Mouse (Mus musculus): Measurements from ENCODE around the gene Spsb2. TPM values are rescaled to one million over a fixed set of nuclear protein-coding genes. Genes with fewer than 3 reads are reported as not detected.
A peak's percentile ranks its signal among the peaks of the same experiment; 100 is the strongest.

The Spsb2 gene
- total and polyA plus RNA-seq, 3 experiments = 1.9 to 10.9 (median 6.9) TPM

DNA sequence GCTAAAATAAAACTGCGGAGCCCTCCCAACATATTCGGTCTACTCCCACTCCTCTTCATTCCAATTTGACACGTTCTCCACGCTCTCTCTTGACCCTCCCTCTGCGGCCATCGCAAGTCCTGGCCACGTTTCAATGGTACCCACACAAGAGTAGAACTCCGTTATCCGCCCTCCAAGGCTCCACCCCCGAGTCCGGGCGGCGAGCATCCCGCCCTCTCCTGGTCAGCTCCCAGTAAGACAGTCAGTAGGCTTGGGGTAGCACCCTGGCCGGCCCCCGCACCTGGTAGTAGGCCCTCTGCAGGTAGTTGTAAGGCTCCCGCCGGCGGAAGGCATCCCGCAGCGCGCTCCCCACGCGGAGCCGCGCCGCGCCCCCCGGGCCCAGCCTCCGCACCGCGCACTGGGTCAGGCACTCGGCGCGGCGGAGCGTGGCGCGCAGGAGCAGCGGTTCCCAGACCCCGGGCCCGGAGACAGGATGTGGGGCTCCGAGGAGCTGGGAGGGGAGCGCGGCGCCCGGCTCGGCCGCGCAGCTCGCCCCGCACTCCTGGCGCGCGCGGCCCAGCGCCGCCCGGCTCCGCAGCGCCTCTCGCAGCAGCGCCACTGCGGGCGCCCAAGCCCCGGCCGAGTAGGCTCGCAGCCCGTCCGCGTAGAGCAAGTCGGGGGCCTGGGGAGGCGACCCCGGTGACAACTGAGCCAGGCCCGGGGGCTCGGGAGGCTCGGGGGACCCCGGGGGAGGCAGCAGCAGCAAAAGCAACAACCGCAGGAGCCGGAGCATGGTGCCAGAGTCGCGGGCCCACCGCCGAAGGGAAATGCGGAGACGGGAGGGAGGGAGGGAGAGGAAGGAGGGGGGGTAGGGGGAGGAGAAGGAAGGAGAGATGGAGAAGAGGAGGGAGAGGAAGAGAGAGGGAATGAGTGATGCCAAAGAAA, 48.7 kb downstream of the Spsb2 start, which contains the start of gene P3h3:
Gene P3h3 (minus strand): TSS at position 837 of the 924 bp plus-strand sequence.
- no peak for TF ChIP-seq GATA2 (IDR thresholded peaks at IDR 0.05; ENCODE audit: borderline replicate concordance, low read depth, low read length)
- no peak for TF ChIP-seq CTCF (IDR thresholded peaks at IDR 0.05; ENCODE audit: low read depth, low read length)
- TF ChIP-seq TAL1 (conservative IDR thresholded peaks at IDR 0.05; ENCODE audit: low read depth, low read length) = no peak
- TF ChIP-seq POLR2AphosphoS5 (IDR thresholded peaks at IDR 0.05; ENCODE audit: insufficient replicate concordance, low read depth, low read length) = no peak
- no peak for TF ChIP-seq GATA1 (IDR thresholded peaks at IDR 0.05; ENCODE audit: borderline replicate concordance, low read length)
- Histone ChIP-seq H3K27me3 (ENCODE audit: insufficient read depth, low read length) (peaks cover 67% of the 10 kb centered on the region), H3K4me3 (ENCODE audit: low read depth, low read length) (no peak within 1 kb of the TSS), H3K4me1 (ENCODE audit: insufficient read depth, low read depth, low read length) (0 out of 2 replicates have a peak, but pooled peaks cover 2% of the 10 kb centered on the region), H3K9me3 (replicated peaks) (no peaks in the 10 kb centered on the region), H3K36me3 (replicated peaks) (no peaks in the 10 kb centered on the region)
- DNase-seq (ENCODE audit: low spot score) (no peak), ATAC-seq (ENCODE audit: extremely low read depth, insufficient number of reproducible peaks, low FRiP score, poor library complexity, severe bottlenecking) (no peak)

DNA sequence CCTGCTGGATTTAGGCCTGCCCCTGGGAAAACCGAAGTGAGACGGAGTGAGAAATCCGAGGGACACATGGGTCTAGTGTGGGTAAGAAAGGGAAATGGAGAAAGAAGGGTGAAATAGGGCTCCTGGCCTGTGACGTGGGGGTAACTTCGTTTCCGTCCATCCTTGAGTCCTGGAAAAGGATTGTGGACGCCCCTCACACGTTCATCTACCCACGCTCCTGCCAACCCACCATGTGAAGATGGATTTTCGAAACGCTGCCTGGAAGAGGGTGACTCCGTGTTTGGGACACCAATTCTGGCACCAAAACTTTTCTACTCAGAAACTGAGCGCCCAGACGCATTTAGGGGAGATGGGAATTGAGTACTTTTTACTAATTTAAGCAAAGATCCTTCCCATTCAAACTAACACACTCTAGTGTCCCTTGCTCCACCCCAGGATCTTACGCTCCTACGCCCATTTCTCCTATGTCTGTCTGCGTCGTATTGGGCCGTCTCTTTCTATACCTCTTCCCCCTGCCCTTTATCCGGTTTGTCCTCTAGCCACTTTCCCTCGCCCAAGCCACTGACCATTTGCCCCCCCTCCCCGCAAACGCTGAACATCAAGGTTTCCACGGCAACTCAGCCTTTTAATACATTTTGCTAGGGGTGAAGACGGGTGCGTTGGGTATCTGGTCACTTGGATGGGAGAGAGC, 49.5 kb downstream of the Spsb2 start:
- H3K4me3 ChIP-seq (ENCODE audit: low read depth, low read length) = no peak overlapping the region
- H3K9me3 ChIP-seq (replicated peaks) = no peaks in the 10 kb centered on the region
- no peak for TF ChIP-seq CTCF (IDR thresholded peaks at IDR 0.05; ENCODE audit: low read depth, low read length)
- no peak for TF ChIP-seq TAL1 (conservative IDR thresholded peaks at IDR 0.05; ENCODE audit: low read depth, low read length)
- no peak for TF ChIP-seq GATA2 (IDR thresholded peaks at IDR 0.05; ENCODE audit: borderline replicate concordance, low read depth, low read length)
- TF ChIP-seq POLR2AphosphoS5 (IDR thresholded peaks at IDR 0.05; ENCODE audit: insufficient replicate concordance, low read depth, low read length) = no peak
- no peak for TF ChIP-seq GATA1 (IDR thresholded peaks at IDR 0.05; ENCODE audit: borderline replicate concordance, low read length)
- H3K36me3 ChIP-seq (replicated peaks) = no peaks in the 10 kb centered on the region
- DNase-seq (ENCODE audit: low spot score) (no peak), ATAC-seq (ENCODE audit: extremely low read depth, insufficient number of reproducible peaks, low FRiP score, poor library complexity, severe bottlenecking) (no peak)
- H3K27me3 ChIP-seq (ENCODE audit: insufficient read depth, low read length) = peaks cover 66% of the 10 kb centered on the region
- H3K4me1 ChIP-seq (ENCODE audit: insufficient read depth, low read depth, low read length) = peaks cover 2% of the 10 kb centered on the region; the same call in 1 of the 2 replicates

DNA sequence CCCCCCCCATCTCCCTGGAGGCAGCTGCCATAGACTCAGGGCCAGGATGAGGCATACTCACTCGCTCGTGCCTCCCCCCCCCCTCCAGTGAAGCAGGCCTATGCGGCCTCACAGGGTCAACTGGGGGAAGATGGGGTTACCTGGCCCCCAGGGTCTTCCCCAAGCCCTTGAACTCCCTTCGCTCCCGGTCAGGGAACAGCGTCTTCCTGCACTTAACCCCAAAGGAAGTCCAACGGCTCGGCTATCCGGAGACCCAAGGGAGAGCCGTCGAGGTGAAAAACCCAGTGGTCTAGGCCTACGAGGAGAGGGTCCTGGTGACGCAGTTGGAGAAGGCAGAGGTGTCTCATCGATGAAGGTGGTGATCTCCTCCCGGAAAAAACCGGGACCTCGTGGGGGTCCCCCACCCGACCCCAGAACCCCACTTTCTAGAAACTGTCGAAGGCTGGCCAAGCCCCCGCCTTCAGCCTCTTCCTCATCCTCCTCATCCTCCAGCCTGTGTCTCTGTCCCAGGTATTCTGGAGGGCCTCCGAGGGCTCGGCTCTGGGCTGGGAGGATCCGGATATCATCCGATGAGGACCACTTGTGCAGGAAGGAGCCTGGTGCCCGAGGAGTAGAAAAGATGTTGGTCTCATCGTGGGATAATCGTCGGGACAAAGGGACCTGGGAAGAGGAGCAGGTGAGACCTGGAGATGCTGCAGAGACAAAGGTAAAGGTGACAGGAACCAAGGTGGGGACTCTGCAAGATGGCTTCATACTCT, 50.3 kb downstream of the Spsb2 start:
- H3K4me1 ChIP-seq (ENCODE audit: insufficient read depth, low read depth, low read length) = peaks cover 5% of the 10 kb centered on the region; the same call in 1 of the 2 replicates
- H3K9me3 ChIP-seq (replicated peaks) = no peaks in the 10 kb centered on the region
- H3K36me3 ChIP-seq (replicated peaks) = no peaks in the 10 kb centered on the region
- TF ChIP-seq CTCF (IDR thresholded peaks at IDR 0.05; ENCODE audit: low read depth, low read length) (no peak), GATA1 (IDR thresholded peaks at IDR 0.05; ENCODE audit: borderline replicate concordance, low read length) (no peak)
- H3K27me3 ChIP-seq (ENCODE audit: insufficient read depth, low read length) = peaks cover 67% of the 10 kb centered on the region
- no peak for ATAC-seq (ENCODE audit: extremely low read depth, insufficient number of reproducible peaks, low FRiP score, poor library complexity, severe bottlenecking)
- DNase-seq (ENCODE audit: low spot score) = no peak
- no peak overlapping the region for H3K4me3 ChIP-seq (ENCODE audit: low read depth, low read length)

DNA sequence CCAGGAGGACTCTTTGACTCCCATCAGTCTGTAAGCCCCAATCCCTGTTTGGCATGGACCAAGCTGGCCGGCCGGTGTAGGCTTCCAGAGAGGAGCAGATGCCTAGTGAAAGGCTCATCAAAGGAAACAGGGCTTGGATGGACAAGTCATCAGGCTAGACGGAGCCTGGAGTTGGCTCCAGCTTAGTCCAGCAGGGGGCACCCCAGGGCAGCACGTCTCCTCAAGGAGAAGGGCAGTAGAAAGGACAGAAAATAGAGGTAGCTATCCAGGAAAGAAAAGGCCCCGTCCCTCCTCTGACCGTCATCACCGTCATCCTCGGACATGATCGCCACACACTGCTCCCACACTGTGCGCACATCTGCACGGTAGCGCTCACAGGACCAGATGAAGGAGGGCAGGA, 51.3 kb downstream of the Spsb2 start:
- ATAC-seq (ENCODE audit: extremely low read depth, insufficient number of reproducible peaks, low FRiP score, poor library complexity, severe bottlenecking) (peak; percentile 28; the same call in 1 of the 2 replicates), DNase-seq (ENCODE audit: low spot score) (peak; percentile 59)
- TF ChIP-seq POLR2AphosphoS5 (IDR thresholded peaks at IDR 0.05; ENCODE audit: insufficient replicate concordance, low read depth, low read length) (no peak), TAL1 (conservative IDR thresholded peaks at IDR 0.05; ENCODE audit: low read depth, low read length) (no peak), GATA2 (IDR thresholded peaks at IDR 0.05; ENCODE audit: borderline replicate concordance, low read depth, low read length) (no peak), CTCF (IDR thresholded peaks at IDR 0.05; ENCODE audit: low read depth, low read length) (peak; percentile 55; the same call in 1 of the 2 replicates), GATA1 (IDR thresholded peaks at IDR 0.05; ENCODE audit: borderline replicate concordance, low read length) (no peak)
- no peaks in the 10 kb centered on the region for H3K36me3 ChIP-seq (replicated peaks)
- peaks cover 5% of the 10 kb centered on the region; the same call in 1 of the 2 replicates for H3K4me1 ChIP-seq (ENCODE audit: insufficient read depth, low read depth, low read length)
- H3K4me3 ChIP-seq (ENCODE audit: low read depth, low read length) = no peak overlapping the region
- no peaks in the 10 kb centered on the region for H3K9me3 ChIP-seq (replicated peaks)
- H3K27me3 ChIP-seq (ENCODE audit: insufficient read depth, low read length) = peaks cover 71% of the 10 kb centered on the region

Other genes starting within 250 kb of the Spsb2 start
Only the 20 nearest of the 26 such genes appear.
- 108 and 198 TPM in 2 replicates for gene Lpcat3, start 145.6 kb upstream of the Spsb2 start, total RNA-seq (2014; fragmentation: Nextera tagmentation)
- 95.7 and 101 TPM in 2 replicates for gene Lpcat3, start 145.6 kb upstream of the Spsb2 start, total RNA-seq (2017)
- 123 and 147 TPM in 2 replicates for gene Lpcat3, start 145.6 kb upstream of the Spsb2 start, polyA plus RNA-seq (2012)
- 117 and 120 TPM in 2 replicates for gene Emg1, start 96.5 kb upstream of the Spsb2 start, total RNA-seq (2014; fragmentation: Nextera tagmentation)
- gene Emg1, start 96.5 kb upstream of the Spsb2 start, total RNA-seq (2017) = 228 and 262 TPM in 2 replicates
- gene Emg1, start 96.5 kb upstream of the Spsb2 start, polyA plus RNA-seq (2012) = 254 and 287 TPM in 2 replicates
- 325 and 378 TPM in 2 replicates for gene Phb2, start 96.3 kb upstream of the Spsb2 start, total RNA-seq (2014; fragmentation: Nextera tagmentation)
- gene Phb2, start 96.3 kb upstream of the Spsb2 start, total RNA-seq (2017) = 432 and 434 TPM in 2 replicates
- 465 and 565 TPM in 2 replicates for gene Phb2, start 96.3 kb upstream of the Spsb2 start, polyA plus RNA-seq (2012)
- 66.2 and 72.6 TPM in 2 replicates for gene Ptpn6, start 69.9 kb upstream of the Spsb2 start, total RNA-seq (2014; fragmentation: Nextera tagmentation)
- gene Ptpn6, start 69.9 kb upstream of the Spsb2 start, total RNA-seq (2017) = 309 and 356 TPM in 2 replicates
- gene Ptpn6, start 69.9 kb upstream of the Spsb2 start, polyA plus RNA-seq (2012) = 54.9 and 129 TPM in 2 replicates
- gene Grcc10, start 67.3 kb upstream of the Spsb2 start, total RNA-seq (2014; fragmentation: Nextera tagmentation) = 61.7 and 62.9 TPM in 2 replicates
- 130 and 176 TPM in 2 replicates for gene Grcc10, start 67.3 kb upstream of the Spsb2 start, total RNA-seq (2017)
- gene Grcc10, start 67.3 kb upstream of the Spsb2 start, polyA plus RNA-seq (2012) = 26.1 and 38.8 TPM in 2 replicates
- not detected in 2 replicates for gene Gm45234, start 52.6 kb upstream of the Spsb2 start, total RNA-seq (2014; fragmentation: Nextera tagmentation)
- gene Gm45234, start 52.6 kb upstream of the Spsb2 start, total RNA-seq (2017) = not detected in 2 replicates
- gene Gm45234, start 52.6 kb upstream of the Spsb2 start, polyA plus RNA-seq (2012) = not detected in 2 replicates
- 58.7 and 85.6 TPM in 2 replicates for gene Atn1, start 52.1 kb upstream of the Spsb2 start, total RNA-seq (2014; fragmentation: Nextera tagmentation)
- gene Atn1, start 52.1 kb upstream of the Spsb2 start, total RNA-seq (2017) = 1.9 and 3.0 TPM in 2 replicates
- gene Atn1, start 52.1 kb upstream of the Spsb2 start, polyA plus RNA-seq (2012) = 55.3 and 58.8 TPM in 2 replicates
- gene Eno2, start 39.0 kb upstream of the Spsb2 start, total RNA-seq (2014; fragmentation: Nextera tagmentation) = 1.1 and 3.2 TPM in 2 replicates
- 3.4 and 3.6 TPM in 2 replicates for gene Eno2, start 39.0 kb upstream of the Spsb2 start, total RNA-seq (2017)
- gene Eno2, start 39.0 kb upstream of the Spsb2 start, polyA plus RNA-seq (2012) = 0.13 and 0.29 TPM in 2 replicates
- not detected in 2 replicates for gene Lrrc23, start 28.9 kb upstream of the Spsb2 start, total RNA-seq (2014; fragmentation: Nextera tagmentation)
- gene Lrrc23, start 28.9 kb upstream of the Spsb2 start, total RNA-seq (2017) = 0.11 TPM in 1 of 2 replicates, not detected in the other
- gene Lrrc23, start 28.9 kb upstream of the Spsb2 start, polyA plus RNA-seq (2012) = not detected in 2 replicates
- gene Tpi1, start 5.6 kb downstream of the Spsb2 start, total RNA-seq (2014; fragmentation: Nextera tagmentation) = 601 and 619 TPM in 2 replicates
- gene Tpi1, start 5.6 kb downstream of the Spsb2 start, total RNA-seq (2017) = 903 and 1,035 TPM in 2 replicates
- gene Tpi1, start 5.6 kb downstream of the Spsb2 start, polyA plus RNA-seq (2012) = 520 and 701 TPM in 2 replicates
- 34.6 and 45.9 TPM in 2 replicates for gene Usp5, start 20.8 kb downstream of the Spsb2 start, total RNA-seq (2014; fragmentation: Nextera tagmentation)
- gene Usp5, start 20.8 kb downstream of the Spsb2 start, total RNA-seq (2017) = 67.0 and 76.8 TPM in 2 replicates
- gene Usp5, start 20.8 kb downstream of the Spsb2 start, polyA plus RNA-seq (2012) = 53.0 and 68.2 TPM in 2 replicates
- 109 and 112 TPM in 2 replicates for gene Cdca3, start 20.9 kb downstream of the Spsb2 start, total RNA-seq (2014; fragmentation: Nextera tagmentation)
- gene Cdca3, start 20.9 kb downstream of the Spsb2 start, total RNA-seq (2017) = 137 and 150 TPM in 2 replicates
- 50.9 and 67.2 TPM in 2 replicates for gene Cdca3, start 20.9 kb downstream of the Spsb2 start, polyA plus RNA-seq (2012)
- gene Gnb3, start 31.6 kb downstream of the Spsb2 start, total RNA-seq (2014; fragmentation: Nextera tagmentation) = 1.1 TPM in 1 of 2 replicates, not detected in the other
- not detected in 2 replicates for gene Gnb3, start 31.6 kb downstream of the Spsb2 start, total RNA-seq (2017)
- gene Gnb3, start 31.6 kb downstream of the Spsb2 start, polyA plus RNA-seq (2012) = not detected in 2 replicates
- not detected in 2 replicates for gene P3h3, start 49.1 kb downstream of the Spsb2 start, total RNA-seq (2014; fragmentation: Nextera tagmentation)
- gene P3h3, start 49.1 kb downstream of the Spsb2 start, total RNA-seq (2017) = 0.23 TPM in 1 of 2 replicates, not detected in the other
- not detected in 2 replicates for gene P3h3, start 49.1 kb downstream of the Spsb2 start, polyA plus RNA-seq (2012)
- gene Gpr162, start 55.3 kb downstream of the Spsb2 start, total RNA-seq (2014; fragmentation: Nextera tagmentation) = not detected in 2 replicates
- gene Gpr162, start 55.3 kb downstream of the Spsb2 start, total RNA-seq (2017) = 0.22 and 0.41 TPM in 2 replicates
- not detected in 2 replicates for gene Gpr162, start 55.3 kb downstream of the Spsb2 start, polyA plus RNA-seq (2012)
- gene Cd4, start 79.6 kb downstream of the Spsb2 start, total RNA-seq (2014; fragmentation: Nextera tagmentation) = not detected in 2 replicates
- gene Cd4, start 79.6 kb downstream of the Spsb2 start, total RNA-seq (2017) = 0.33 and 1.7 TPM in 2 replicates
- gene Cd4, start 79.6 kb downstream of the Spsb2 start, polyA plus RNA-seq (2012) = not detected in 2 replicates
- gene Lag3, start 103.0 kb downstream of the Spsb2 start, total RNA-seq (2014; fragmentation: Nextera tagmentation) = 0.68 TPM in 1 of 2 replicates, not detected in the other
- 0.12 TPM in 1 of 2 replicates, not detected in the other for gene Lag3, start 103.0 kb downstream of the Spsb2 start, total RNA-seq (2017)
- not detected in 2 replicates for gene Lag3, start 103.0 kb downstream of the Spsb2 start, polyA plus RNA-seq (2012)
- 5.6 and 6.3 TPM in 2 replicates for gene Ptms, start 111.4 kb downstream of the Spsb2 start, total RNA-seq (2014; fragmentation: Nextera tagmentation)
- gene Ptms, start 111.4 kb downstream of the Spsb2 start, total RNA-seq (2017) = 84.9 and 86.4 TPM in 2 replicates
- gene Ptms, start 111.4 kb downstream of the Spsb2 start, polyA plus RNA-seq (2012) = 34.1 and 43.1 TPM in 2 replicates
- gene Mlf2, start 122.7 kb downstream of the Spsb2 start, total RNA-seq (2014; fragmentation: Nextera tagmentation) = 167 and 180 TPM in 2 replicates
- gene Mlf2, start 122.7 kb downstream of the Spsb2 start, total RNA-seq (2017) = 86.5 and 99.2 TPM in 2 replicates
- gene Mlf2, start 122.7 kb downstream of the Spsb2 start, polyA plus RNA-seq (2012) = 269 and 293 TPM in 2 replicates
- 123 and 194 TPM in 2 replicates for gene Cops7a, start 156.9 kb downstream of the Spsb2 start, total RNA-seq (2014; fragmentation: Nextera tagmentation)
- gene Cops7a, start 156.9 kb downstream of the Spsb2 start, total RNA-seq (2017) = 62.2 and 65.5 TPM in 2 replicates
- gene Cops7a, start 156.9 kb downstream of the Spsb2 start, polyA plus RNA-seq (2012) = 59.2 and 79.0 TPM in 2 replicates